Mouse (Mus musculus): ENCODE results near the gene Rplp0.
A peak's percentile ranks its signal among the peaks of the same experiment; 100 is the strongest.

Gene Rplp0

GRCm38 (mm10) chr5:115553801-115554420 lies 5.4 kb upstream of the Rplp0 start:
- DNase-seq, result peak; percentile 24

- peak; percentile 59 for DNase-seq
Measured at GRCm38 (mm10) chr5:115554536-115555291, 4.6 kb upstream of the Rplp0 start.

- peak; percentile 89 for DNase-seq
Measured at GRCm38 (mm10) chr5:115556217-115556616, 3.0 kb upstream of the Rplp0 start.

- no peak for DNase-seq
Measured at GRCm38 (mm10) chr5:115558182-115558794, 979 bp upstream of the Rplp0 start.

- DNase-seq, result no peak
Measured at GRCm38 (mm10) chr5:115560336-115560905, 1.2 kb downstream of the Rplp0 start.

- no peak for DNase-seq
Measured at GRCm38 (mm10) chr5:115563771-115564585, 4.7 kb downstream of the Rplp0 start.

GRCm38 (mm10) chr5:115564737-115565393 lies 5.6 kb downstream of the Rplp0 start, which contains the start of gene Gcn1l1:
Gcn1l1 (plus strand) TSS chr5:115565254.
- DNase-seq, result peak; percentile 73

- DNase-seq, result no peak
Measured at GRCm38 (mm10) chr5:115565403-115565802, 6.1 kb downstream of the Rplp0 start.

- peak; percentile 78 for DNase-seq
Measured at GRCm38 (mm10) chr5:115568681-115569080, 9.4 kb downstream of the Rplp0 start.

GRCm38 (mm10) chr5:115569308-115569707 lies 10.0 kb downstream of the Rplp0 start:
- no peak for DNase-seq

- peak; percentile 51 for DNase-seq
Measured at GRCm38 (mm10) chr5:115569721-115570120, 10.5 kb downstream of the Rplp0 start.

- DNase-seq, result no peak
Measured at GRCm38 (mm10) chr5:115571086-115571485, 11.8 kb downstream of the Rplp0 start.

- peak; percentile 84 for DNase-seq
Measured at GRCm38 (mm10) chr5:115572679-115573535, 13.6 kb downstream of the Rplp0 start.

GRCm38 (mm10) chr5:115574992-115575391 lies 15.7 kb downstream of the Rplp0 start:
- peak; percentile 75 for DNase-seq

- peak; percentile 63 for DNase-seq
Measured at GRCm38 (mm10) chr5:115577686-115578085, 18.4 kb downstream of the Rplp0 start.

GRCm38 (mm10) chr5:115578922-115579321 lies 19.7 kb downstream of the Rplp0 start:
- no peak for DNase-seq

GRCm38 (mm10) chr5:115579363-115579762 lies 20.1 kb downstream of the Rplp0 start:
- no peak for DNase-seq

GRCm38 (mm10) chr5:115580229-115581001 lies 21.1 kb downstream of the Rplp0 start:
- DNase-seq, result no peak

GRCm38 (mm10) chr5:115581662-115582061 lies 22.4 kb downstream of the Rplp0 start:
- DNase-seq, result no peak

- peak; percentile 81 for DNase-seq
Measured at GRCm38 (mm10) chr5:115585616-115586015, 26.3 kb downstream of the Rplp0 start.

All from kidney, adult 9 months (tissue).